Mouse (Mus musculus) thymus, postnatal 0 days (tissue): ENCODE measurements around the gene Hist1h2ab. TPM values are rescaled to one million over a fixed set of nuclear protein-coding genes. Genes with fewer than 3 reads are reported as not detected.
A peak's percentile ranks its signal among the peaks of the same experiment; 100 is the strongest.
"Not testable (repeated sequence)": the region's sequence is repeated elsewhere in the genome, so short reads cannot be mapped to it uniquely, and the experiment has no call there.

Source experiments
- DNase-seq: peaks from one replicate; pipeline ENCODE4 v3.0.0-alpha.2; 2015; ENCODE audit warnings: low spot score
- polyA plus RNA-seq: library from polyadenylated mRNA; unstranded; fragments of >200 nt; fragmentation: Nextera tagmentation; extraction: Ambion mirVana; gene quantifications from 2 replicates; pipeline ENCODE4 v1.2.1, GENCODE M21; 2015

The Hist1h2ab gene
- polyA plus RNA-seq, 1 experiment from 2014 or later = 155 TPM

- peak; percentile 7 for DNase-seq
These were observed 1.8 kb downstream of the Hist1h2ab start for GRCm38 (mm10) chr13:23752742-23753172.

- DNase-seq = peak; percentile 4
These were observed 2.6 kb downstream of the Hist1h2ab start for GRCm38 (mm10) chr13:23753314-23754078.

GRCm38 (mm10) chr13:23755000-23755399 is 4.1 kb downstream of the Hist1h2ab start:
- no peak for DNase-seq

- DNase-seq = peak; percentile 95
These were observed 5.9 kb downstream of the Hist1h2ab start, which contains the start of gene Hist1h4b for GRCm38 (mm10) chr13:23756790-23757189. TSS of gene Hist1h4b (plus strand) at chr13:23757013.

GRCm38 (mm10) chr13:23757211-23757773 is 6.4 kb downstream of the Hist1h2ab start:
- peak; percentile 50 for DNase-seq

GRCm38 (mm10) chr13:23757921-23758320 is 7.0 kb downstream of the Hist1h2ab start:
- no peak for DNase-seq

GRCm38 (mm10) chr13:23759251-23759771 is 8.4 kb downstream of the Hist1h2ab start:
- DNase-seq = no peak

- no peak for DNase-seq
These were observed 9.0 kb downstream of the Hist1h2ab start for GRCm38 (mm10) chr13:23759916-23760239.

- peak; percentile 82 for DNase-seq
These were observed 9.5 kb downstream of the Hist1h2ab start for GRCm38 (mm10) chr13:23760240-23760971.

- peak; percentile 99 for DNase-seq
These were observed 10.3 kb downstream of the Hist1h2ab start, which contains the start of gene Hist1h4a for GRCm38 (mm10) chr13:23760972-23761864. TSS of gene Hist1h4a (minus strand) at chr13:23761230.

- DNase-seq = peak; percentile 91
These were observed 11.2 kb downstream of the Hist1h2ab start, which contains the start of gene Hist1h3a for GRCm38 (mm10) chr13:23761871-23762821. TSS of gene Hist1h3a (minus strand) at chr13:23762386.

- no peak for DNase-seq
These were observed 12.3 kb downstream of the Hist1h2ab start for GRCm38 (mm10) chr13:23763242-23763585.

- peak; percentile 98 for DNase-seq
These were observed 12.8 kb downstream of the Hist1h2ab start, which contains the start of gene Hist1h1a for GRCm38 (mm10) chr13:23763586-23764323. TSS of gene Hist1h1a (plus strand) at chr13:23763666.

GRCm38 (mm10) chr13:23764324-23765171 is 13.6 kb downstream of the Hist1h2ab start:
- peak; percentile 38 for DNase-seq

- DNase-seq = no peak
These were observed 14.2 kb downstream of the Hist1h2ab start for GRCm38 (mm10) chr13:23765172-23765513.

GRCm38 (mm10) chr13:23766772-23767171 is 15.8 kb downstream of the Hist1h2ab start:
- DNase-seq = no peak

- DNase-seq = no peak
These were observed 18.0 kb downstream of the Hist1h2ab start for GRCm38 (mm10) chr13:23768834-23769397.

- DNase-seq = not testable (repeated sequence)
These were observed 18.7 kb downstream of the Hist1h2ab start, which contains the start of gene Trim38 for GRCm38 (mm10) chr13:23769613-23770012. TSS of gene Trim38 (plus strand) at chr13:23769913.
